Mouse (Mus musculus) heart, embryonic 13.5 days (tissue): ENCODE measurements around the gene Egr2. TPM values are rescaled to one million over a fixed set of nuclear protein-coding genes. Genes with fewer than 3 reads are reported as not detected.

ENCODE experiments used
- ATAC-seq: fragments of 200-750 bp; cut with Nextera tagmentation; 2 replicates; pipeline ENCODE4 v1.8.0; 2017; ENCODE audit warnings: moderate TSS enrichment; ENCODE audit not compliant: insufficient number of reproducible peaks, low FRiP score, low TSS enrichment; ENCODE audit errors: extremely low read depth
- H3K27ac ChIP-seq: fragments of 300-500 bp; sonication (generic); replicated peaks from 2 replicates; pipeline ENCODE4 v1.5.1; 2015; ENCODE audit warnings: moderate library complexity, mild to moderate bottlenecking, inconsistent platforms
- H3K27me3 ChIP-seq: fragments of 300-500 bp; sonication (generic); replicated peaks from 2 replicates; pipeline ENCODE4 v1.6.1; 2015; ENCODE audit warnings: mild to moderate bottlenecking, inconsistent platforms
- H3K36me3 ChIP-seq: fragments of 300-500 bp; sonication (generic); 2 replicates; pipeline ENCODE4 v1.6.1; 2015; ENCODE audit warnings: mild to moderate bottlenecking, inconsistent platforms
- H3K4me1 ChIP-seq: fragments of 300-500 bp; sonication (generic); 2 replicates; pipeline ENCODE4 v1.6.1; 2015; ENCODE audit warnings: inconsistent platforms
- H3K4me2 ChIP-seq: fragments of 300-500 bp; sonication (generic); 2 replicates; pipeline ENCODE4 v1.6.1; 2015; ENCODE audit warnings: inconsistent platforms, mild to moderate bottlenecking, moderate library complexity
- H3K4me3 ChIP-seq: fragments of 300-500 bp; sonication (generic); 2 replicates; pipeline ENCODE4 v1.5.1; 2015; ENCODE audit warnings: moderate library complexity, mild to moderate bottlenecking, inconsistent platforms
- H3K9ac ChIP-seq: fragments of 300-500 bp; sonication (generic); 2 replicates; pipeline ENCODE4 v1.6.1; 2015; ENCODE audit warnings: inconsistent platforms, mild to moderate bottlenecking, moderate library complexity
- H3K9me3 ChIP-seq: fragments of 300-500 bp; sonication (generic); 2 replicates; pipeline ENCODE4 v1.6.1; 2016; ENCODE audit warnings: inconsistent platforms
- WGBS: fragments of 180-500 bp; shearing (Covaris S2); methylation state at CpG from one replicate; pipeline ENCODE4 v1.1.7; 2015; ENCODE audit warnings: mixed read lengths; 5-methylcytosine and 5-hydroxymethylcytosine counted together
- polyA plus RNA-seq: library from polyadenylated mRNA; unstranded; fragments of >200 nt; fragmentation: Nextera tagmentation; extraction: Ambion mirVana; gene quantifications from 2 replicates; pipeline ENCODE4 v1.2.1, GENCODE M21; 2015

The Egr2 gene
- polyA plus RNA-seq, 1 experiment from 2014 or later, result 1.4 TPM

DNA sequence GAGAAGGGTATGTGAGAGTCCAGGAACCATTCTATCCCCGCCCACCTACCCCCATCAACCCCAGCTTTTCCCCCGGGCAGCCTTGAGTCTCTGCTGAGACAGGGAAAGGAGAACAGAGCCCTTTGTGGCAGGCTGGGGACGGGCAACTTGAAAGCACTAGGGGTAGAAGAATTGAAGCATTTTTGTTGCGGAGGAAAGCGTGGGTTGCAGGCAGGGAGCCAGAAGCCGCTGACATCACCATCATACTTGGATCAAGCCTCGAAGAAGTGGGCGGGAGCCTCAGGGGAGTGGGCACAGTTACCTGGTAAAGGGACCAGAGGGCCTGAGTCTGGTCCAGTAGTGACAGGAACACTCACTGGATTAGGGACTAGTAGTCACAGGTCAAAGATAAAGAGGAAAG, 23.1 kb upstream of the Egr2 start:
- Histone ChIP-seq H3K9ac (no peak overlapping the region), H3K4me2 (no peak overlapping the region), H3K4me3 (no peak overlapping the region), H3K36me3 (no peaks in the 10 kb centered on the region), H3K27me3 (no peaks in the 10 kb centered on the region), H3K9me3 (no peaks in the 10 kb centered on the region), H3K4me1 (no peaks in the 10 kb centered on the region), H3K27ac (no peak overlapping the region)
- ATAC-seq, result no peak
- 65% methylated on average over 8 of the region's 8 CpGs for WGBS

DNA sequence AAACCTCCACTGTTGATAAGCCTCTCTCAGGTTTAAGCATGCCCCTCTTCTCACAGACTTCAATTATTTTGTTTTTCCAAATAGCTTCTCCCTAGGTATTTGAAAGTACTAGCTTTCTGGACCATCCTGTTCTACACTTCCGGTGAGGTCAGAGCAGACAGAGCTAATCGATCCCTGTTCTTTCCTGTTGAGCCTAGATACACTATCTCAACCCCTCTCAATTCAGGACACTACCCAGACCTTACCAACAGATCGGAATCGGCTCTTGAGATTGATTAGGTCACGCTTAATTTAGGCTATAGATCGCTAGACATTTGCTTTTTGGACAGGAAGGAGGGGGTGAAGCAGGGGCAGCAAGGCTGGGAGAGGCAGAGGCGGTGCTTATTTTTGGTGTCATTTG, 22.4 kb upstream of the Egr2 start:
- Histone ChIP-seq H3K4me2 (no peak overlapping the region), H3K9me3 (no peaks in the 10 kb centered on the region), H3K27me3 (no peaks in the 10 kb centered on the region), H3K27ac (no peak overlapping the region), H3K4me1 (no peaks in the 10 kb centered on the region), H3K9ac (no peak overlapping the region), H3K36me3 (no peaks in the 10 kb centered on the region), H3K4me3 (no peak overlapping the region)
- no peak for ATAC-seq
- 48% methylated on average over 7 of the region's 7 CpGs for WGBS

DNA sequence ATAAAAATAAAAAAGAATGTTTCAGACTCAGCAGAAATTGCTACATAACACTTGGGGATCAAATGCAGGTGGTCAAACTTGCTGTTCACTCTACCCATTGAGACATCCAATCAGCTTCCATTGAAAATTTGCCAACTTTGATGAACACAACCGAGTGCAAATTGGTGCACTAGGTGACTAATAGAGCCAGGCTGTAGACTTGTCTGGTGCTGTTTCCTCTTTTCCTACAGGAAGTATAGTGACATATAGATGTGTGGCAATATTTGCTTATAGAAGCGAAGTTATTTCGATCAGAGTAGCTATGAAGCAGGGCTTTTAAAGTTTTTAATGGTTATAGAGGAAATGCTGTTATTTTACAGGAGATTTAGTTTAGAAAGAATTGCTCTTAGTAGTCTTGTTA, 16.5 kb upstream of the Egr2 start:
- Histone ChIP-seq H3K4me3 (no peak overlapping the region), H3K27me3 (no peaks in the 10 kb centered on the region), H3K9me3 (0 out of 2 replicates have a peak, but pooled peaks cover 3% of the 10 kb centered on the region), H3K36me3 (no peaks in the 10 kb centered on the region), H3K4me2 (no peak overlapping the region), H3K27ac (no peak overlapping the region), H3K4me1 (no peaks in the 10 kb centered on the region), H3K9ac (no peak overlapping the region)
- WGBS, result 82% methylated on average over 3 of the region's 3 CpGs
- ATAC-seq, result no peak

GRCm38 (mm10) chr10:67524130-67524529, 11.1 kb upstream of the Egr2 start:
- H3K4me1 ChIP-seq, result no peaks in the 10 kb centered on the region
- H3K4me3 ChIP-seq, result no peak overlapping the region
- no peaks in the 10 kb centered on the region for H3K9me3 ChIP-seq
- H3K36me3 ChIP-seq, result no peaks in the 10 kb centered on the region
- H3K9ac ChIP-seq, result no peak overlapping the region
- H3K4me2 ChIP-seq, result no peak overlapping the region
- no peak overlapping the region for H3K27ac ChIP-seq
- H3K27me3 ChIP-seq, result 0 out of 2 replicates have a peak, but pooled peaks cover 2% of the 10 kb centered on the region
- WGBS, result 78% methylated on average over 3 of the region's 3 CpGs
- no peak for ATAC-seq

DNA sequence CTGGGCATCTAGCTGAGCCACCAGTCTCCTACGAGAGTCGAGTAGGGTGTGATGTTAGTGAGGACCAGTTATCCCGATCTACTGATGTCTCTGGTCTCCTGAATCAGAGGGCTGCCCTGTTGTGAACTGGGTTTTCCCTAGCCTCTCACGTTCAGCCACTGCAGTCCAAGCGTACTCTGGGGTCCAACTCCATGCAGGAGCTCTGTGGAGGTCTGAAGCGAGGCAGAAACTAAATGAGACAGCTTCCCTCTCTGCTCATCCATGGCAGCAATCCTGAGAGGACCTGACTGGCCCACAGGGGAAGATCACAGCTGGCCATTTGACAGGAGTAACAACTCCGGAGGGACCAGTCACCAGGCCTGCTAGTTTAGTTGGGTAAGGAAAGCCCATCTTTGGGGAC, 10.6 kb upstream of the Egr2 start:
- H3K27me3 ChIP-seq, result 0 out of 2 replicates have a peak, but pooled peaks cover 2% of the 10 kb centered on the region
- ATAC-seq, result no peak
- H3K4me1 ChIP-seq, result no peaks in the 10 kb centered on the region
- H3K9me3 ChIP-seq, result no peaks in the 10 kb centered on the region
- WGBS, result 71% methylated on average over 7 of the region's 7 CpGs
- no peaks in the 10 kb centered on the region for H3K36me3 ChIP-seq
- no peak overlapping the region for H3K9ac ChIP-seq
- no peak overlapping the region for H3K4me3 ChIP-seq
- no peak overlapping the region for H3K4me2 ChIP-seq
- no peak overlapping the region for H3K27ac ChIP-seq

GRCm38 (mm10) chr10:67526435-67526834, 8.8 kb upstream of the Egr2 start:
- ATAC-seq, result no peak
- Histone ChIP-seq H3K4me1 (no peaks in the 10 kb centered on the region), H3K9me3 (no peaks in the 10 kb centered on the region), H3K36me3 (no peaks in the 10 kb centered on the region), H3K4me2 (no peak overlapping the region), H3K27me3 (peaks cover 19% of the 10 kb centered on the region), H3K27ac (no peak overlapping the region), H3K4me3 (no peak overlapping the region), H3K9ac (no peak overlapping the region)
- WGBS, result 76% methylated on average over 9 of the region's 9 CpGs

- Histone ChIP-seq H3K27ac (no peak overlapping the region), H3K9me3 (no peaks in the 10 kb centered on the region), H3K4me1 (peaks cover under 1% of the 10 kb centered on the region; the same call in 1 of the 2 replicates), H3K36me3 (no peaks in the 10 kb centered on the region), H3K4me2 (no peak overlapping the region), H3K9ac (no peak overlapping the region), H3K27me3 (peaks cover 52% of the 10 kb centered on the region), H3K4me3 (no peak overlapping the region)
- no peak for ATAC-seq
- 73% methylated on average over 4 of the region's 4 CpGs for WGBS
Measured at GRCm38 (mm10) chr10:67529769-67530168, 5.5 kb upstream of the Egr2 start.

GRCm38 (mm10) chr10:67535972-67536371, 697 bp downstream of the Egr2 start:
- peak overlapping the region; percentile 68 for H3K4me3 ChIP-seq
- no peaks in the 10 kb centered on the region for H3K36me3 ChIP-seq
- peaks cover 88% of the 10 kb centered on the region for H3K27me3 ChIP-seq
- ATAC-seq, result no peak
- no peaks in the 10 kb centered on the region for H3K9me3 ChIP-seq
- H3K9ac ChIP-seq, result peak overlapping the region; percentile 81
- no peak overlapping the region for H3K27ac ChIP-seq
- peak overlapping the region; percentile 98 for H3K4me2 ChIP-seq
- WGBS, result under 1% methylated on average over 34 of the region's 35 CpGs
- peaks cover 44% of the 10 kb centered on the region for H3K4me1 ChIP-seq

GRCm38 (mm10) chr10:67536621-67537141, 1.4 kb downstream of the Egr2 start:
- H3K27me3 ChIP-seq, result peaks cover 88% of the 10 kb centered on the region
- H3K4me2 ChIP-seq, result peak overlapping the region; percentile 98
- H3K27ac ChIP-seq, result peak overlapping the region; percentile 71; the same call in 1 of the 2 replicates
- WGBS, result under 1% methylated on average over 24 of the region's 32 CpGs
- peak overlapping the region; percentile 68 for H3K4me3 ChIP-seq
- peak overlapping the region; percentile 81 for H3K9ac ChIP-seq
- H3K9me3 ChIP-seq, result no peaks in the 10 kb centered on the region
- ATAC-seq, result peak; percentile 30; the same call in 1 of the 2 replicates
- H3K4me1 ChIP-seq, result peaks cover 44% of the 10 kb centered on the region
- no peaks in the 10 kb centered on the region for H3K36me3 ChIP-seq

- ATAC-seq, result peak; percentile 77
- Histone ChIP-seq H3K9ac (peak overlapping the region; percentile 81), H3K4me3 (peak overlapping the region; percentile 68), H3K27ac (peak overlapping the region; percentile 71), H3K4me2 (peak overlapping the region; percentile 98), H3K9me3 (no peaks in the 10 kb centered on the region), H3K27me3 (peaks cover 88% of the 10 kb centered on the region), H3K36me3 (0 out of 2 replicates have a peak, but pooled peaks cover under 1% of the 10 kb centered on the region), H3K4me1 (peaks cover 44% of the 10 kb centered on the region)
- under 1% methylated on average over 51 of the region's 51 CpGs for WGBS
Measured at GRCm38 (mm10) chr10:67537151-67537994, 2.1 kb downstream of the Egr2 start.

DNA sequence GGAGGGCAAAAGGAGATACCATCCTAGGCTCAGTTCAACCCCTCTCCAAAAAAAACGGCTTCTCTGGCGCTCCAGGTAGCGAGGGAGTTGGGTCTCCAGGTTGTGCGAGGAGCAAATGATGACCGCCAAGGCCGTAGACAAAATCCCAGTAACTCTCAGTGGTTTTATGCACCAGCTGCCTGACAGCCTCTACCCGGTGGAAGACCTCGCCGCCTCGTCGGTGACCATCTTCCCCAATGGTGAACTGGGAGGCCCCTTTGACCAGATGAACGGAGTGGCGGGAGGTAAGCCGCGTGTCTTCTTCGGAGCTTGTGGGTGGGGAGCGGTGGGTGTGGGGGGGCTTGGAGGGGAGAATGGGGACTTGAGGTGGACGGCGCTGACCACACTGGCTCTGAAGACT, 2.8 kb downstream of the Egr2 start:
- ATAC-seq, result no peak
- 2% methylated on average over 19 of the region's 19 CpGs for WGBS
- Histone ChIP-seq H3K4me1 (peaks cover 44% of the 10 kb centered on the region), H3K9ac (peak overlapping the region; percentile 81), H3K9me3 (no peaks in the 10 kb centered on the region), H3K27me3 (peaks cover 83% of the 10 kb centered on the region), H3K4me3 (peak overlapping the region; percentile 68), H3K27ac (no peak overlapping the region), H3K4me2 (peak overlapping the region; percentile 98), H3K36me3 (0 out of 2 replicates have a peak, but pooled peaks cover 3% of the 10 kb centered on the region)
